Mouse (Mus musculus) layer of hippocampus, postnatal 25 days (tissue): ENCODE measurements at regions not wholly inside any gene's neighbourhood (a gene's known extent, or its start where the extent isn't known, plus 50 kb on each side); places are given as distances from the start of the nearest gene placed in this dataset.
"Not testable (repeated sequence)": the region's sequence is repeated elsewhere in the genome, so short reads cannot be mapped to it uniquely, and the experiment has no call there.

Experiments used
- DNase-seq, 2 experiments: peaks; one replicate each; pipeline ENCODE4 v3.0.0; 2022; ENCODE audit warnings: mixed read lengths in 2 of 2, low spot score in 1 of 2; ENCODE audit errors: extremely low spot score in 1 of 2

- DNase-seq = not testable (repeated sequence)
These were observed 199.4 kb upstream of the Cdk6 start for GRCm38 (mm10) chr5:3141841-3142240.

- peak in 1 of 2 experiments; percentile 16 for DNase-seq
These were observed 194.6 kb upstream of the Cdk6 start for GRCm38 (mm10) chr5:3146544-3147295.

DNA sequence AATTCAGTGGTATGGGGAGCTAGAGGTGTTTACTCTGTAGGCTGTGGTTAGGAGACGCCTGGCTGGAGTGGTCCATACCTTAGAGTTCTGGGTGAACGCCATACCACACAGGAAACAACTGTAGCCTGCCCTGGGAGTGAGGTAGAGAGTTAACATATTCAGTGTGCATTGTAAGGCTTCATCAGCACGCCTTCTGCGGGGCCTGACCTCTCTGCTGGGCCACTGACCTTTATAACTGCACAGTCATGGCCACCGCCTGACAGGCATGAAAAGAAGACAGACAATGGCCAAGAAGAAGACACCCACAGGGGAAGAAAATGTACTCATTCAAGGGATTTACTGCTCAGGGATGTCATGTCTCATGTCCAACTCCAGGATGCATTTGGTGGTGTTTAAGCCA is 191.4 kb upstream of the Cdk6 start:
- DNase-seq = not testable (repeated sequence)

- DNase-seq = not testable (repeated sequence)
These were observed 190.5 kb upstream of the Cdk6 start for GRCm38 (mm10) chr5:3150766-3151165.

DNA sequence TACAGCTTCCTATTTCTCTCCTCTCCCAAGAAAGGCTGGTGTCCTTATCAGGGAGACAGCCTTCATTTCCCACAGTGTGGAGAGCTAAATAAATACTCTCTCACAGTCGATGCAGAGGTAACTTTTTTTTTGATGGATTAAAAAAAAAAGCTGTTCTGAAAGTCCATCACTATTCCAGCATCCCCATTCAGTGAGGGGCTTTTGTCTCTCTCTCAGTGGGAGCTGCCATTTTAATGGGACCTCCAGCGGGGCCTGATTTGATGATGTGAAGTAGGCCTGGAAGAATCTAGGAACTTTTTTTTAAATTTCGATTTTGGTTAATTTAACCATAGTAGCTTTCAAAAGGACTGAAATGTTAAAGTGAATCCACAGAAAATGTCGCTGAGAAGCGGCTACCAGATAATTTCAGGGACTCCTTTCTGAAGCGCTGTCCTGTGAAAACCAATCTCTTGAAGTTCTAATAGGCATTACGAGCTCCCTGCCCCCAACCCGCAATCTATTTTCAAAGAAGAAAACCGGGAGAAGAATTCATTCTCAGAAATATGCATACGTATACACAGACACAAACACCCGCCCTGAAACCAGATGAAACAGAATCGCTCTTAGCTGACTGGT is 189.6 kb upstream of the Cdk6 start:
- not testable (repeated sequence) for DNase-seq

DNA sequence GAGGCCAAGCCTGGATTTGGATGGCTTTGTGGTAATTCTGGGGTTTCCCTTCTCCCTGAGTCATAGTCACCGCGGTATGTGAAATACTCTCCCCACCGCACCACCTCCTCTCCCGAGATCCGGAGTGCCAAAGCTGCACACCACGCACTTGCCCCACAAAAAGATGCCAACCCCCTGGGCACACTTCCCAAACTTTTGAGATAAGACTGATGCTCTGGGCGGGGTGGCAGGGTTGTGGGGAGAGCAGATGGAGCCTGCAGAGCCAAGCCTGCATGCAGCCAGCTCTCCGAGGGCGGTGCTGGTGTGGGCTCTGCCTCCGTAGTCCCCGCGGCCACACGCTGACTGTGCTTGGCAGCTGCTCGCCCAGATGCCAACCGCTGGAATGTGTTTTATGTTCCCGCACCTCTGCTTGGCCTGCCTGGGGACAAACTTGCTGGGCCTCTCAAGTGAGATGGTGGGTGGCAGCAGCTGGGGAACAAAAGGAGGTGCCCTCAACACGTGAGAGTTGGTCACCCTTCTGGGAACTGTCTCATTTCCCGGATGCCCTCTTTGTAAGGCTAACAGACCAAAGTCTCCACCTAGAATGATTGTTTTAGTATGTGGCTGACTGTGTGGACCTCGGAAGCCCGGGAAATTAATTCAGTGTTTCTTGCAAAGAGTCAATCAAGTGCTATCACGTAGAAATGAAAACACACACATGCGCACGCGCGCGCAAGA is 189.0 kb upstream of the Cdk6 start:
- DNase-seq = peak; percentile 49

- DNase-seq = not testable (repeated sequence)
These were observed 175.8 kb upstream of the Cdk6 start for GRCm38 (mm10) chr5:3165511-3165910.

- not testable (repeated sequence) for DNase-seq
These were observed 174.8 kb upstream of the Cdk6 start for GRCm38 (mm10) chr5:3166496-3166895.

DNA sequence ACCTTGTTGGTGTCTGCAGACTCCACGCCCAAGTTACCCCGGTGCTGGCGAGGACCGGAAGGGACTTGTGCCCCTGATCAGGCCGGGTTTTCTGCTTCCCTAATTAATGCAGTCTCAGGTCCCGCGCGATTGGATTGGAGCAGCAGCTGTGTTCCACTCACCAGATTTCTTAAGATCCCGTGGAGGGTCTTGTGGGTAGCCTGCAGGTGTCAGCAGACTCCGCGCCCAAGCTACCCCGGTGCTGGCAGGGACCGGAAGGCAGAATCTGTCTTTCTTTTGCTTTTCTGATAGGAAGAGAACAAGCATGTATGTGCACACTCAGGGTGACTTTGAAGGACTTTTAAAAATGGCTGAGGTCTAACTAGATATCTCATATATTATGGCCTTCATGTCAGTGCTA is 147.7 kb upstream of the Cdk6 start:
- not testable (repeated sequence) for DNase-seq

DNA sequence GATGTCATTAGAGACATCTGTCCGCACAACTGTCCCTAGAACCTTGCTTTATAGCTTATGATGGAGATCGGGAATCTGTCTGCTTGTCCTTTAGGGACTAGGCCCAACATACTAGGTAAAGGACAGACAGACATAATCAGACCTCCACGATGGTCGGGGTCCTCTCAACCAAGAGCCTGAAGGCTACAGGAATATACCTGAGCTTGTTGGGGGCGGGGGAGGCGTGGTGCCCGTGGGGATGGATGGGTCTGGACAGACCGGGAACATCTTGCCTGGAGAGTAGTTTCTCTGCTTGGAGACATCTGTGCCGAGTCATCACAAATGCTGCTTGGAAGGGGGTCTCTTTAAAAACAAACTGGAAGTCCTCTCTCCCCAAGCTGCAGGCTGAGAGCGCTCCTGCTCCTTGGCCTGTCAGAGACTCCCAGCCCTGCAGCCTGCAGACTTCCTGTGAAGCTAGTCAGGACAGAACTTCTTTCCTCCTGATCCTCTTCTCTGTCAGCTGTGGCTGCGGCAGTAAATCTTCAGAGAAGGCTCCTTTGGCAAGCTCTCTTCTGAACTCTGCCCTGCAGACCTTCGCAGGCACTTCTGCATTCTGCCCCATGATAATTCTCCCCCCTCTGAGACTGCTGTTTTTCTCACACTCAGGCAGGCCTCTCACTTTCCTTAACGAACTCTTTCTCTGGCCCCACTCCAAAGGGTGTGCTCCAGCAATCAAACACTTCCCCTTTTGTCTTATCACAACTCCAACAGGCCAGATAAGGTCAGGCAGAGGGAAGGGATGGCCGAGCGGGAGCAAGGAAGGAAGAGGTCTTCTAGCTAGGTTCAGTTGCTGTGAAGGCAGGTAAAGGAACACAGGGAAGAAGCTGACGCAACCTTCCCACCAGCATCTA is 143.1 kb upstream of the Cdk6 start:
- DNase-seq = no peak

DNA sequence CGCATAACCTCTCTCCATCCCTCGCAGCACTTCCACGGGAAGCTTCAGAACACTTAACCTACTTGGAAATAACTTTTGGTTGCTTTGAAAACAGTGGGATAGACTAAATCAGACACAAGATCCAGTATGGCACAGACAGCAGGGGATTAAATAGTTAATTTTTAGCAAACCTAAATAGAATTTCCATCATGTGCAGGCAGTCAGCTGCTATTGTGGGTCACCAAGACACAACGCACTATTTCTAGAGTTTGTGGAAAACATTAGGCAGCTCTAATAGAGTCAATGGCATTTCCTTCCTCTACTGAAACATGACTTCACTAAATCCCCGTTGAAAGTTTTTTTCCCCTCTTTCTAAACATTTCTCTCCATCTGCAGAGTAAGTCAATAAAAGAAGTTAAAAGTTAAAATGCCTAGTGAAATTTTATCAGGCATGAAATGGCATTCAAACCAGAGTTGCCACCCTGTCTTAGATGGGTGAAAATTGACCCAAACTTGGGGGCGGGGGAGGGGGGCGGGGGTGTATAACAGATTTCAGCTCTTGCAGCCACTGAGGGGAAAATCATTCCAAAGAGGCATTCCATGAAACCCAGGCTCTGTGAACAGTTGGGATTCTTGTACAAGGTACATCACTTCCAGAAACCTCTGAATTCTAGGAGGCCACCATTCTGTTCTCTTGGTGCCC is 142.3 kb upstream of the Cdk6 start:
- not testable (repeated sequence) for DNase-seq

DNA sequence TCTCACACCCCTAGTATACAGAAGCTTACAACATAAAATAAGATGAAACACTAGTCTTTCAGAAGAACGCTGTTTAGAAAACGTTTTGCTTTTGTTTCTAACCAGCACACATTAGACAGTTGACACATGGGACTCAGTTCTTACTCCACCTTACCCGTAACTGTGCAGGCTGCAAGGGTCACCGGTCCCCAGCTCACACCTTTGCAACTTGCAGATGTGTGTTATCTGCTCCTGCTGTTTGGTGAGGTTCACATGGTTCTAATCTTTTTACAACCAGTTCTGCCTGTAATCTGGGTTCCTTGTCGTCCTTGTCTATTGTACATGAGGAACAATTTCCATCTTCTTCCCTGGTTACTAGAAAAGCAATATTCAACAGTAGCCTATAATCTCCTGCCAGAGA is 135.1 kb upstream of the Cdk6 start:
- not testable (repeated sequence) for DNase-seq

DNA sequence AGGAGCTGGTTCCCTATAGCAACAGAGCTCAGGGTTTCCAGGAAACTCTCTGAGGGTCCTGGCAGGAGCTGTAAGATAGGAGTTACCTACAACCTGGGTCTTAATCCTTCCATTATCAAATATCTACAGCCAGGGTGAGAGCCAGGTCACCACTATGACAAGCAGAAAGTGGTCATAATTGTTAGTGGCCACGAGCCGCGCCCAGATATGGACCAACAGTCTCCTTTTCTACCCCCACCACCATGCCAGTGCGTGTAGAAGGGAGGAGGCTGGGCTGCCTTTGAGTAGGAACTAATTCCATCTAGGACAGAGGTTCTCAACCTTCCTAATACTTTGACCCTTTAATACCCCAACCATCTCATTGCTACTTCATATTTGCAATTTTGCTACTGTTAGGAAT is 133.0 kb upstream of the Cdk6 start:
- DNase-seq = not testable (repeated sequence)

DNA sequence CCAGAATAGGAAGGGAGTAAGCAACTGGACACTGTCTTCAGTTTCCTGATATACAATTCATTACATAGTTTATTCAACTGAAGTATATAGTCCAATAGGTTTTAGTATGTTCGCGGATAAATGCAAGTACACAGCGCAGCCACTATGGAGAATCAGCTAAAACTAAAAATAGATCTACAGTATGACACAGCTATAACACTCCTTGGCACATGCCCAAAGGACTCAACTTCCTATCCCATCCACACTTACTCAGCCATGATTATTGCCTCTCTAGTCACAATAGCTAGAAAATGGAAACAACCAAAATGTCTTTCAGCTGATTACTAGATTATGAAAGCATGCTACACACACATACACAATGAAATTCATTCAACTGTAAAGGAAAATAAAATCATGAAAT is 130.0 kb upstream of the Cdk6 start:
- no peak for DNase-seq

GRCm38 (mm10) chr5:3216053-3216452 is 125.2 kb upstream of the Cdk6 start:
- DNase-seq = no peak

GRCm38 (mm10) chr5:3219230-3219629 is 122.1 kb upstream of the Cdk6 start:
- no peak for DNase-seq

GRCm38 (mm10) chr5:3219770-3220169 is 121.5 kb upstream of the Cdk6 start:
- no peak for DNase-seq

DNA sequence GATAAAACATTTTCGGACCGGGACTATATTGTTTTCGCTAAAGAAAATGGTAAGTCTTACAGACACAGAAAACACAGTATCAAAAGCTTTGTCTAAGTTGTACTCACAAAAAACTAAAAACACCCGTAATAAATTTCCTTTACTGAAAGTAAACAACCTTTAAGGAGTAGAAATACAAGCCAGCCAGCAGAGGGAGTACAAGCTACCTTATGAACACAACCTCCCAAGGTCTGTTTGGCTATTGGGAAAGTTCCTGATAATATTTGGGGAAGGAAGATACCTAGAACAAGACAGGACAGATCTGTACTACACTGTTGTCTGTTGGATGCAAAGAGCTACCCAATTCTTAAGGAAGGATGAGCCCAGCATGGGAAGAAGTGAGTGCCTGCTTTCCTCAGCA is 117.5 kb upstream of the Cdk6 start:
- DNase-seq = not testable (repeated sequence)

DNA sequence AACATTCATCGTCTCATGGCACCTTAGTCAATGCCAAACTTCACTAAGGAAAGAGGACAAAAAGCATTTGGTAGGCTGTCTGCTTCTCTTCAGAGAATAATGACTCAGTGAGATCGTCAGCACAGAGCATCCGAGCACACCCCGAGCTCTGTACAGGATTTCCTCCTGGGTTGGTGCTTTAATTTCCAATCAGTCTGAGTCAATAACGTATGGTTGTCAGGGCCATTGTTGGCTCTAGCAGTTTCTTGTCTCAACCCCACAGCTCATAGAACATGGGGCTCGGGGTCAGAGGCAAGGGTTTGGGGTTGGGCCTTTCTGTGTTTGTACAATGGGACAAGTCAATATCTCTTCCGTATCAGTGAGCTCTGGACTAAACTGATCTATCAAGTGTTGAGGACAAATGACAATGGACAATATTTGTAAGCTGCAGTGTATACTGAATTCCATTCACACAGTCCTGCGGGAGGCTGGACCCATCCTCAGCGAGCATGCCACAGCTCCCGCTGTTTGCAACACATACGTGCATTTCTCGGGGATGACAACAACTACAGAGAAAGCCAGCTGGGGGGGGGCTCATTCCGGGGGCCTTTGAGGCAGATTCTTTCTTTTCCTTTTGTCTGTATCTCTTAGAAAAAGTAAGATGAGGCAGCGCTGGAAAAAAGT is 116.8 kb upstream of the Cdk6 start:
- not testable (repeated sequence) for DNase-seq
